Mouse (Mus musculus) brain, adult 10 weeks (tissue): ENCODE results near the gene Usp54. TPM values are rescaled to one million over a fixed set of nuclear protein-coding genes. Genes with fewer than 3 reads are reported as not detected.

Source experiments
- polyA plus RNA-seq: library from polyadenylated mRNA; stranded (reverse); fragments of 350-450 nt; fragmentation: Illumina TruSeq; extraction: RNeasy Lipid Tissue Mini Kit (QIAGEN cat#74804); gene quantifications from one replicate; pipeline ENCODE4 v1.2.3, GENCODE M21; 2015; ENCODE audit warnings: low read depth, low replicate concordance

The Usp54 gene
- 42.2 TPM for polyA plus RNA-seq

GRCm38 (mm10) chr14:20640644-20641437, at the start of gene Usp54:
Gene Usp54, minus strand, starts transcription at chr14:20641063.

GRCm38 (mm10) chr14:20674064-20674833, 33.4 kb upstream of the Usp54 start, which contains the start of gene Sec24c:
Gene Sec24c, plus strand, starts transcription at chr14:20674308.

GRCm38 (mm10) chr14:20668154-20668810, 27.4 kb upstream of the Usp54 start, which contains the start of gene Synpo2l:
Gene Synpo2l, minus strand, starts transcription at chr14:20668354.

GRCm38 (mm10) chr14:20656361-20656760, 15.5 kb upstream of the Usp54 start, which contains the start of gene Myoz1:
Gene Myoz1, minus strand, starts transcription at chr14:20656540.

GRCm38 (mm10) chr14:20546415-20546814, 94.4 kb downstream of the Usp54 start, which contains the start of gene Ppp3cb:
Gene Ppp3cb, minus strand, starts transcription at chr14:20546573.

Other genes starting within 250 kb of the Usp54 start
- 61.7 TPM for gene Mrps16, start 247.4 kb downstream of the Usp54 start, polyA plus RNA-seq
- 0.88 TPM for gene Cfap70, start 188.8 kb downstream of the Usp54 start, polyA plus RNA-seq
- gene Anxa7, start 160.9 kb downstream of the Usp54 start, polyA plus RNA-seq, result 85.4 TPM
- gene Mss51, start 144.2 kb downstream of the Usp54 start, polyA plus RNA-seq, result 0.33 TPM
- 266 TPM for gene Ppp3cb, start 94.5 kb downstream of the Usp54 start, polyA plus RNA-seq
- not detected for gene Myoz1, start 15.5 kb upstream of the Usp54 start, polyA plus RNA-seq
- not detected for gene Synpo2l, start 27.3 kb upstream of the Usp54 start, polyA plus RNA-seq
- 57.9 TPM for gene Sec24c, start 33.2 kb upstream of the Usp54 start, polyA plus RNA-seq
- 14.1 TPM for gene Fut11, start 53.9 kb upstream of the Usp54 start, polyA plus RNA-seq
- 163 TPM for gene Chchd1, start 61.9 kb upstream of the Usp54 start, polyA plus RNA-seq
- 95.7 TPM for gene Zswim8, start 66.5 kb upstream of the Usp54 start, polyA plus RNA-seq
- gene Ndst2, start 93.5 kb upstream of the Usp54 start, polyA plus RNA-seq, result 14.9 TPM
- 264 TPM for gene Camk2g, start 153.0 kb upstream of the Usp54 start, polyA plus RNA-seq
- 4.3 TPM for gene Plau, start 195.6 kb upstream of the Usp54 start, polyA plus RNA-seq